Mouse (Mus musculus) E14TG2a.4 (cell line): ENCODE measurements around the gene Eid2.

Experiments
- CTCF ChIP-seq: conservative IDR thresholded peaks from 2 replicates; pipeline ENCODE4 v1.5.1; 2014; ENCODE audit warnings: low read length
- NANOG ChIP-seq: IDR thresholded peaks from 2 replicates; pipeline ENCODE4 v1.6.1; 2014; ENCODE audit warnings: borderline replicate concordance, low read length, mixed read lengths
- POU5F1 ChIP-seq: IDR thresholded peaks from 2 replicates; pipeline ENCODE4 v1.6.1; 2014; ENCODE audit warnings: low read length, borderline replicate concordance

GRCm38 (mm10) chr7:28278279-28278652 lies 10.6 kb downstream of the Eid2 start:
- no peak for TF ChIP-seq CTCF
- TF ChIP-seq NANOG, result no peak
- no peak for TF ChIP-seq POU5F1
